Mouse (Mus musculus): ENCODE results near the gene Eno3. TPM values are rescaled to one million over a fixed set of nuclear protein-coding genes. Genes with fewer than 3 reads are reported as not detected.
A peak's percentile ranks its signal among the peaks of the same experiment; 100 is the strongest.

Gene Eno3
- 14.7 and 15.7 TPM in 2 replicates for polyA plus RNA-seq (2011; ENCODE audit: insufficient read depth, insufficient read length, low read depth, missing spikeins)

- Histone ChIP-seq H3K27me3 (ENCODE audit: control insufficient read depth, insufficient read depth, low read length, poor library complexity, severe bottlenecking) (no peaks in the 10 kb centered on the region), H3K4me3 (ENCODE audit: low read depth, low read length) (peak within 1 kb of the TSS; percentile 92), H3K4me1 (ENCODE audit: control insufficient read depth, insufficient read depth, low read length) (no peaks in the 10 kb centered on the region), H3K9ac (ENCODE audit: low read depth, poor library complexity, severe bottlenecking) (peak within 1 kb of the TSS; percentile 100), H3K27ac (ENCODE audit: insufficient read depth, low read length) (peak within 1 kb of the TSS; percentile 97), H3K9me3 (replicated peaks; ENCODE audit: control insufficient read depth, insufficient read depth, low read length, poor library complexity, severe bottlenecking) (no peaks in the 10 kb centered on the region), H3K36me3 (ENCODE audit: control insufficient read depth, insufficient read depth, low read length, poor library complexity, severe bottlenecking) (peaks cover 12% of the 10 kb centered on the region)
- TF ChIP-seq POLR2A (IDR thresholded peaks at IDR 0.05; ENCODE audit: insufficient read depth, low read length), result no peak
- no peak for TF ChIP-seq CTCF (IDR thresholded peaks at IDR 0.05; ENCODE audit: low read depth, low read length)
- no peak for TF ChIP-seq EP300 (IDR thresholded peaks at IDR 0.05; ENCODE audit: insufficient read depth, low read depth, low read length)
These were observed at the start of gene Eno3 for GRCm38 (mm10) chr11:70656964-70657363. Gene Eno3 (plus strand): TSS chr11:70657202.

DNA sequence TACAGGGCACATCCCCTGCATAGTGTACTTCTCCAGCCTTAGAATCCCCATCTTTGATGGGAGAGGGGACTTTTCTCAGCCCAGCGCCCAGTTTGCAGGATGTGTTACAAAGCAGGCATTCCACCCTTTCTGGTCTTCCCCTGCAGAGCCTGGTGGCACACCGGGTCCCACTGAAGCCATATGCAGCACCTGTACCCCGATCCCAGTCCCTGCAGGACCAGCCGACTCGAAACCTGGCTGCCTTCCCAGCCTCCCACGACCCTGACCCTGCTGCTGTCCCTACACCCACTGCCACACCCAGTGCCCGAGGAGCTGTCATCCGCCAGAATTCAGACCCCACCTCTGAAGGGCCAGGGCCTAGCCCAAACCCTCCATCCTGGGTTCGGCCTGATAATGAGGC lies 49.4 kb upstream of the Eno3 start:
- TF ChIP-seq EP300 (IDR thresholded peaks at IDR 0.05; ENCODE audit: insufficient read depth, low read depth, low read length) (no peak), POLR2A (IDR thresholded peaks at IDR 0.05; ENCODE audit: insufficient read depth, low read length) (no peak), CTCF (IDR thresholded peaks at IDR 0.05; ENCODE audit: low read depth, low read length) (no peak)
- no peaks in the 10 kb centered on the region; the same call in 1 of the 2 replicates for H3K36me3 ChIP-seq (ENCODE audit: control insufficient read depth, insufficient read depth, low read length, poor library complexity, severe bottlenecking)
- H3K4me3 ChIP-seq (ENCODE audit: low read depth, low read length), result no peak overlapping the region
- H3K9ac ChIP-seq (ENCODE audit: low read depth, poor library complexity, severe bottlenecking), result no peak overlapping the region
- no peaks in the 10 kb centered on the region for H3K9me3 ChIP-seq (replicated peaks; ENCODE audit: control insufficient read depth, insufficient read depth, low read length, poor library complexity, severe bottlenecking)
- H3K4me1 ChIP-seq (ENCODE audit: control insufficient read depth, insufficient read depth, low read length), result no peaks in the 10 kb centered on the region
- no peaks in the 10 kb centered on the region for H3K27me3 ChIP-seq (ENCODE audit: control insufficient read depth, insufficient read depth, low read length, poor library complexity, severe bottlenecking)
- H3K27ac ChIP-seq (ENCODE audit: insufficient read depth, low read length), result no peak overlapping the region

GRCm38 (mm10) chr11:70608381-70609066 lies 48.5 kb upstream of the Eno3 start:
- peaks cover 7% of the 10 kb centered on the region; the same call in 1 of the 2 replicates for H3K36me3 ChIP-seq (ENCODE audit: control insufficient read depth, insufficient read depth, low read length, poor library complexity, severe bottlenecking)
- H3K27ac ChIP-seq (ENCODE audit: insufficient read depth, low read length), result no peak overlapping the region
- no peaks in the 10 kb centered on the region for H3K9me3 ChIP-seq (replicated peaks; ENCODE audit: control insufficient read depth, insufficient read depth, low read length, poor library complexity, severe bottlenecking)
- no peaks in the 10 kb centered on the region for H3K4me1 ChIP-seq (ENCODE audit: control insufficient read depth, insufficient read depth, low read length)
- no peak overlapping the region for H3K9ac ChIP-seq (ENCODE audit: low read depth, poor library complexity, severe bottlenecking)
- H3K27me3 ChIP-seq (ENCODE audit: control insufficient read depth, insufficient read depth, low read length, poor library complexity, severe bottlenecking), result no peaks in the 10 kb centered on the region
- TF ChIP-seq POLR2A (IDR thresholded peaks at IDR 0.05; ENCODE audit: insufficient read depth, low read length), result no peak
- peak; percentile 89 for TF ChIP-seq CTCF (IDR thresholded peaks at IDR 0.05; ENCODE audit: low read depth, low read length)
- H3K4me3 ChIP-seq (ENCODE audit: low read depth, low read length), result peak overlapping the region; percentile 19; the same call in 1 of the 2 replicates

DNA sequence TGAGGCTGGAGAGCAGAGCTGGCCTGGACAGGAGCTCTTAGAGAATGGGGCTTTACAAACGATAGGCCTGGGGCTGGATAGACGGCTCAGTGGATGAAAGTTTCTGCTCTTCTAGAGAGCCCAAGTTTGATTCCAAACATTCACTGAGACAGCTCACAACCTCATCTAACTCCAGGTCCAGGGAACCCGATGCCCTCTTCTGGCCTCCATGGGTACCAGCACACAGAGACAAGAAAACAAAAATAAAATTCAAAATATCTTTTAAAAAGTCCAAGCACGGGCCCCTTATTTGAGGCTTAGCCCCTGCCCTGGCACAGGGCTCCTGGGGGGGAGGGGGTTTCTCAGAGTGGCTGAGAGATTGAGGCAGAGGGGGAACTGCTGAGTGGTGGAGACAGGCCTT lies 46.2 kb upstream of the Eno3 start:
- no peak overlapping the region for H3K9ac ChIP-seq (ENCODE audit: low read depth, poor library complexity, severe bottlenecking)
- no peaks in the 10 kb centered on the region for H3K4me1 ChIP-seq (ENCODE audit: control insufficient read depth, insufficient read depth, low read length)
- no peaks in the 10 kb centered on the region for H3K9me3 ChIP-seq (replicated peaks; ENCODE audit: control insufficient read depth, insufficient read depth, low read length, poor library complexity, severe bottlenecking)
- H3K4me3 ChIP-seq (ENCODE audit: low read depth, low read length), result no peak overlapping the region
- no peak overlapping the region for H3K27ac ChIP-seq (ENCODE audit: insufficient read depth, low read length)
- TF ChIP-seq POLR2A (IDR thresholded peaks at IDR 0.05; ENCODE audit: insufficient read depth, low read length) (no peak), CTCF (IDR thresholded peaks at IDR 0.05; ENCODE audit: low read depth, low read length) (no peak), EP300 (IDR thresholded peaks at IDR 0.05; ENCODE audit: insufficient read depth, low read depth, low read length) (no peak)
- peaks cover 7% of the 10 kb centered on the region; the same call in 1 of the 2 replicates for H3K36me3 ChIP-seq (ENCODE audit: control insufficient read depth, insufficient read depth, low read length, poor library complexity, severe bottlenecking)
- H3K27me3 ChIP-seq (ENCODE audit: control insufficient read depth, insufficient read depth, low read length, poor library complexity, severe bottlenecking), result no peaks in the 10 kb centered on the region

GRCm38 (mm10) chr11:70612505-70612904 lies 44.5 kb upstream of the Eno3 start:
- Histone ChIP-seq H3K9ac (ENCODE audit: low read depth, poor library complexity, severe bottlenecking) (no peak overlapping the region), H3K36me3 (ENCODE audit: control insufficient read depth, insufficient read depth, low read length, poor library complexity, severe bottlenecking) (peaks cover 7% of the 10 kb centered on the region; the same call in 1 of the 2 replicates), H3K27ac (ENCODE audit: insufficient read depth, low read length) (no peak overlapping the region), H3K9me3 (replicated peaks; ENCODE audit: control insufficient read depth, insufficient read depth, low read length, poor library complexity, severe bottlenecking) (no peaks in the 10 kb centered on the region), H3K27me3 (ENCODE audit: control insufficient read depth, insufficient read depth, low read length, poor library complexity, severe bottlenecking) (no peaks in the 10 kb centered on the region), H3K4me1 (ENCODE audit: control insufficient read depth, insufficient read depth, low read length) (no peaks in the 10 kb centered on the region), H3K4me3 (ENCODE audit: low read depth, low read length) (no peak overlapping the region)
- TF ChIP-seq CTCF (IDR thresholded peaks at IDR 0.05; ENCODE audit: low read depth, low read length) (peak; percentile 32), EP300 (IDR thresholded peaks at IDR 0.05; ENCODE audit: insufficient read depth, low read depth, low read length) (no peak)

- H3K9ac ChIP-seq (ENCODE audit: low read depth, poor library complexity, severe bottlenecking), result peak overlapping the region; percentile 32
- H3K4me1 ChIP-seq (ENCODE audit: control insufficient read depth, insufficient read depth, low read length), result no peaks in the 10 kb centered on the region
- peaks cover 7% of the 10 kb centered on the region; the same call in 1 of the 2 replicates for H3K36me3 ChIP-seq (ENCODE audit: control insufficient read depth, insufficient read depth, low read length, poor library complexity, severe bottlenecking)
- no peaks in the 10 kb centered on the region for H3K9me3 ChIP-seq (replicated peaks; ENCODE audit: control insufficient read depth, insufficient read depth, low read length, poor library complexity, severe bottlenecking)
- H3K27me3 ChIP-seq (ENCODE audit: control insufficient read depth, insufficient read depth, low read length, poor library complexity, severe bottlenecking), result no peaks in the 10 kb centered on the region
- TF ChIP-seq POLR2A (IDR thresholded peaks at IDR 0.05; ENCODE audit: insufficient read depth, low read length) (peak; percentile 56), CTCF (IDR thresholded peaks at IDR 0.05; ENCODE audit: low read depth, low read length) (no peak), EP300 (IDR thresholded peaks at IDR 0.05; ENCODE audit: insufficient read depth, low read depth, low read length) (no peak)
- no peak overlapping the region for H3K27ac ChIP-seq (ENCODE audit: insufficient read depth, low read length)
- peak overlapping the region; percentile 71 for H3K4me3 ChIP-seq (ENCODE audit: low read depth, low read length)
These were observed 41.9 kb upstream of the Eno3 start for GRCm38 (mm10) chr11:70615074-70615473.
